Mouse (Mus musculus): ENCODE data around the gene Zfp398. TPM values are rescaled to one million over a fixed set of nuclear protein-coding genes. Genes with fewer than 3 reads are reported as not detected.

Gene Zfp398
- polyA plus RNA-seq, 1 experiment from 2014 or later: 8.2 TPM

DNA sequence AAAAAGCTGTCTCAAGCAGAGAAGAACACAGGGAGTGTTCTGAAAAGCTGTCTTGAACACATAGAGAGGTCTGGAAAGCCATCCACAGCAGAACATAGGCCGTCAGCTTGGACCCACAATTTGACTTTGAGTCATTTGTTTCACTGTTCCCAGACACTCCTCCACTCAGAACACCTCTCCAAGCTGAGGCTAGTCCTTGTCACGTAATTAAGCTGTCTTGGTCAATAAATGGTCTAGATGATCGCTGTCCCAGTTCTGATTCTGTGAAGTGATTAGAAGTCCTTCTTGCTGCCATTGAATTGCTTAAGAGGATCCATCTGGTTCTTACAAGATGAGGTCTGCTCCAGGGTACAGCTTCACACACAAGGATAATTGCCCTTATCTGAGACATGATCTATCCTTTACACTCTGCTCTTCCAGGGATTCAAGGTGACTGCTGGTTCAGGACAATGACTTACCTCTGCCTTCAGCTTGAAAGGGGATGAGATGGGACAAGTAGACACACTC, 83.4 kb downstream of the Zfp398 start:
- no peaks in the 10 kb centered on the region for H3K9me3 ChIP-seq
- peaks cover 19% of the 10 kb centered on the region for H3K4me1 ChIP-seq
- H3K27ac ChIP-seq: no peak overlapping the region
- no peak for DNase-seq (ENCODE audit: extremely low spot score, low spot score)
- H3K36me3 ChIP-seq (replicated peaks): peaks cover 2% of the 10 kb centered on the region; the same call in 1 of the 2 replicates
- WGBS: 79% methylated on average over 3 of the region's 3 CpGs
- no peaks in the 10 kb centered on the region for H3K27me3 ChIP-seq (ENCODE audit: poor library complexity, severe bottlenecking)
- H3K4me3 ChIP-seq: no peak overlapping the region

DNA sequence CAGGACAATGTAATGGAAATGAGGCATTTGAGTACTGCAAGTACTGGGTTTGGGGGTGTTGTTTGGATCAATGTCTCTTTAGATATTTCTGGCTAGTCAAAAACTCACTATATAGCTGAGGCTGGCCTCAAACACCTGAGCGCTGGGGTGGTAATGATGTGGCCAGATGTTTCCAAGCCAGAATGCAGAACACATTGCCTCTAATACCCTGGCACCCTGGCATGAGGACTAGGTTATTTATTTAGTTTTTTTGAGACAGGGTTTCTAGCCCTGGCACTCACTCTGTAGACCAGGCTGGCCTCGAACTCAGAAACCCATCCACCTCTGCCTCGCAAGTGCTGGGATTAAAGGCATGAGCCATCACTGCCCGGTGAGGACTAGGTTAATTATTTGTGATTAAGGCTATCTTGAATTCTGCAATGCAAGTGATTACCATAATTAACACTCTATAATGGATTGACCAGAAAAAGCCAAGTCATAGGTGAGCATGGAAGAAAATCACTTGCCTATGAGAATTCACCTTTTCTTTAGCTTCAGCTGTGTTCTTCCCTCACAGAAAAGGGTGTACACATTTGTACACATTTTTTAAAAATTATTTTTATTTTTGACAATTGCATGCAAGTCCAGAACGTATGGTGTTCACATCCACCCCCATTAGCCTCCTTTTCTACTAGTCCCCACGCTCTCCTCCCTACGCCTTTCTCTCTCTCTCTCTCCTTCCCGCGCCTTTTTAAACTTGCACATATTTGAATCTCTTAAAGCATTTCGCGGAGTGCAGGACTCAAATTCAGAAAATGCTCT, 84.4 kb downstream of the Zfp398 start:
- no peak for DNase-seq (ENCODE audit: extremely low spot score, low spot score)
- Histone ChIP-seq H3K4me1 (peaks cover 19% of the 10 kb centered on the region), H3K27me3 (ENCODE audit: poor library complexity, severe bottlenecking) (no peaks in the 10 kb centered on the region), H3K27ac (peak overlapping the region; percentile 96), H3K36me3 (replicated peaks) (peaks cover 2% of the 10 kb centered on the region; the same call in 1 of the 2 replicates), H3K9me3 (no peaks in the 10 kb centered on the region), H3K4me3 (peak overlapping the region; percentile 86)
- 29% methylated on average over 11 of the region's 11 CpGs for WGBS

DNA sequence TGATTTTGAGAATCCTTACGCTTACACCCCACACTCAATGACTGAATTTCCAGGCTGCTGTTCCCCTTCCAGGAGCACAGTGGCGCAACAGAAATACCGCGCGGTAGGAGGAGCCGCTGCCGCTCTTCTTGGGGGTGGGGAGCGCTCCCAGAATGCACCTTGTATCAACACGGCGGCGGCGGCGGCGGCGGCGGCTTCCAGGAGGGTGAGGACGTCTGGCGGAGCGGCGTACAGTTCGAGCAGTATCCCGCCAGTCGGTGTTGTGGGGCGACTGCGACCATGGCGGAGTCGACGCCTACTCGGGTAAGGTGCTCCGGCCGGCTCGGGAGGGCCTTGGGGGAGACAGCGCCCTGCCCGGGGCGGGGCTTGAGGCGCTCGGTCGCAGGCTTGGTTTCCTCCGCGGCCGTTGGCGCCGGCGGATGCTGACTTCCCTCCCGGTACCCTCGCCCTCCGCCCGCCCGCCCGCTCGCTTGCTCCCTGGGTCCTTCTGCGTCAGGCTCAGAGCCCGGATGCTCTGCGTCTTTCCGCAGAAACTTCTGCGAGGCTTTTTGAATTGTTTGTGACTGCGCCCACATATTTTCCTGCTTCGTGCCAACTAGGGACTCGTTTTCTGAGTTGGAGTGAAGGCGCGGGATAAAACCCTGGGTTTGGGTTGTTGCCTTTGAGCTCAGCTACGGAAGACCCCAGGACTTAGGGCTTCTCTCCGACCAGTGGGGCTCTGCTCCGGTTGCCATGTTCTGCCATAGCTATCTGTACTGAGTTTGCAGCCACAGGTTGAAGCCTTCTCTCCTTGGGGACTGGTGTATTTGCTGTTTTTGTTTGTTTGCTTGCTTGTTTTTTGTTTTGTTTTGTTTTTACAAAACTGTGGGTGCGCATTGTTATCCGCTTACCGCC, 85.2 kb downstream of the Zfp398 start, which contains the start of gene Zfp212:
Gene Zfp212 (plus strand): TSS at position 30 of the 894 bp plus-strand sequence.
- peak within 1 kb of the TSS; percentile 96 for H3K27ac ChIP-seq
- H3K4me1 ChIP-seq: peaks cover 19% of the 10 kb centered on the region
- H3K4me3 ChIP-seq: peak within 1 kb of the TSS; percentile 86
- peaks cover 2% of the 10 kb centered on the region; the same call in 1 of the 2 replicates for H3K36me3 ChIP-seq (replicated peaks)
- DNase-seq (ENCODE audit: extremely low spot score, low spot score): peak; percentile 91
- no peaks in the 10 kb centered on the region for H3K9me3 ChIP-seq
- no peaks in the 10 kb centered on the region for H3K27me3 ChIP-seq (ENCODE audit: poor library complexity, severe bottlenecking)
- WGBS: under 1% methylated on average over 67 of the region's 67 CpGs

MicroRNA genes within 50 kb of the gene (microRNA counts, 519-probe panel; counts per million panel counts)
- microRNA mmu-miR-704: 341 counts per million, percentile 65 among the panel's probes with 10 or more counts

Small RNA genes within 50 kb of the gene (microRNA-seq; reads per million reads assigned to microRNA genes)
- gene Mir704: not detected

Other genes with a start within 250 kb of the Zfp398 start
- 210 and 213 TPM in 2 replicates for gene Ezh2, start 240.3 kb upstream of the Zfp398 start, polyA plus RNA-seq (2016; fragmentation: Nextera tagmentation; extraction: Ambion mirVana)
- gene Pdia4, start 22.2 kb upstream of the Zfp398 start, polyA plus RNA-seq (2016; fragmentation: Nextera tagmentation; extraction: Ambion mirVana): 275 and 311 TPM in 2 replicates
- 6.9 and 7.8 TPM in 2 replicates for gene Zfp786, start 4.8 kb upstream of the Zfp398 start, polyA plus RNA-seq (2016; fragmentation: Nextera tagmentation; extraction: Ambion mirVana)
- gene Zfp282, start 41.5 kb downstream of the Zfp398 start, polyA plus RNA-seq (2016; fragmentation: Nextera tagmentation; extraction: Ambion mirVana): 14.7 and 15.0 TPM in 2 replicates
- gene Zfp212, start 84.8 kb downstream of the Zfp398 start, polyA plus RNA-seq (2016; fragmentation: Nextera tagmentation; extraction: Ambion mirVana): 19.6 and 20.2 TPM in 2 replicates
- 8.0 and 8.5 TPM in 2 replicates for gene Zfp956, start 117.7 kb downstream of the Zfp398 start, polyA plus RNA-seq (2016; fragmentation: Nextera tagmentation; extraction: Ambion mirVana)
- 10.0 and 11.3 TPM in 2 replicates for gene Zfp777, start 213.2 kb downstream of the Zfp398 start, polyA plus RNA-seq (2016; fragmentation: Nextera tagmentation; extraction: Ambion mirVana)